Mouse (Mus musculus) midbrain, embryonic 16.5 days (tissue): ENCODE measurements around the gene Slc6a17. TPM values are rescaled to one million over a fixed set of nuclear protein-coding genes. Genes with fewer than 3 reads are reported as not detected.

Source experiments
- ATAC-seq: fragments of 200-750 bp; cut with Nextera tagmentation; 2 replicates; pipeline ENCODE4 v1.8.0; 2017; ENCODE audit warnings: moderate TSS enrichment
- H3K27ac ChIP-seq: fragments of 300-500 bp; sonication (generic); 2 replicates; pipeline ENCODE4 v1.5.1; 2014; ENCODE audit warnings: mild to moderate bottlenecking, low read length, mixed read lengths
- H3K27me3 ChIP-seq: fragments of 300-500 bp; sonication (generic); 2 replicates; pipeline ENCODE4 v1.6.1; 2014; ENCODE audit warnings: low read depth, low read length, mixed read lengths; ENCODE audit not compliant: control insufficient read depth, insufficient read depth
- H3K36me3 ChIP-seq: fragments of 300-500 bp; sonication (generic); 2 replicates; pipeline ENCODE4 v1.6.1; 2014; ENCODE audit warnings: mild to moderate bottlenecking, low read length, moderate library complexity, mixed read lengths; ENCODE audit not compliant: control insufficient read depth, insufficient read depth
- H3K4me1 ChIP-seq: fragments of 300-500 bp; sonication (generic); 2 replicates; pipeline ENCODE4 v1.6.1; 2014; ENCODE audit warnings: mild to moderate bottlenecking, low read length, mixed read lengths; ENCODE audit not compliant: control insufficient read depth, insufficient read depth
- H3K4me2 ChIP-seq: fragments of 300-500 bp; sonication (generic); 2 replicates; pipeline ENCODE4 v1.6.1; 2014; ENCODE audit warnings: mild to moderate bottlenecking, low read length, mixed read lengths
- H3K4me3 ChIP-seq: fragments of 300-500 bp; sonication (generic); 2 replicates; pipeline ENCODE4 v1.5.1; 2014; ENCODE audit warnings: low read depth, mild to moderate bottlenecking, low read length, moderate library complexity, mixed read lengths
- H3K9ac ChIP-seq: fragments of 300-500 bp; sonication (generic); 2 replicates; pipeline ENCODE4 v1.6.1; 2014; ENCODE audit warnings: low read depth, low read length, mixed read lengths
- H3K9me3 ChIP-seq: fragments of 300-500 bp; sonication (generic); replicated peaks from 2 replicates; pipeline ENCODE4 v1.6.1; 2014; ENCODE audit warnings: mild to moderate bottlenecking, low read length, mixed read lengths; ENCODE audit not compliant: control insufficient read depth, poor library complexity, severe bottlenecking
- WGBS: fragments of 180-500 bp; shearing (Covaris S2); extraction: QIAGEN DNeasy Blood & Tissue Kit; methylation state at CpG from one replicate; pipeline ENCODE4 v1.1.7; 2014; 5-methylcytosine and 5-hydroxymethylcytosine counted together
- polyA plus RNA-seq: library from polyadenylated mRNA; unstranded; fragments of >200 nt; fragmentation: Nextera tagmentation; extraction: Ambion mirVana; gene quantifications from 2 replicates; pipeline ENCODE4 v1.2.1, GENCODE M21; 2015

Gene Slc6a17
- polyA plus RNA-seq, 1 experiment from 2014 or later = 23.3 TPM

DNA sequence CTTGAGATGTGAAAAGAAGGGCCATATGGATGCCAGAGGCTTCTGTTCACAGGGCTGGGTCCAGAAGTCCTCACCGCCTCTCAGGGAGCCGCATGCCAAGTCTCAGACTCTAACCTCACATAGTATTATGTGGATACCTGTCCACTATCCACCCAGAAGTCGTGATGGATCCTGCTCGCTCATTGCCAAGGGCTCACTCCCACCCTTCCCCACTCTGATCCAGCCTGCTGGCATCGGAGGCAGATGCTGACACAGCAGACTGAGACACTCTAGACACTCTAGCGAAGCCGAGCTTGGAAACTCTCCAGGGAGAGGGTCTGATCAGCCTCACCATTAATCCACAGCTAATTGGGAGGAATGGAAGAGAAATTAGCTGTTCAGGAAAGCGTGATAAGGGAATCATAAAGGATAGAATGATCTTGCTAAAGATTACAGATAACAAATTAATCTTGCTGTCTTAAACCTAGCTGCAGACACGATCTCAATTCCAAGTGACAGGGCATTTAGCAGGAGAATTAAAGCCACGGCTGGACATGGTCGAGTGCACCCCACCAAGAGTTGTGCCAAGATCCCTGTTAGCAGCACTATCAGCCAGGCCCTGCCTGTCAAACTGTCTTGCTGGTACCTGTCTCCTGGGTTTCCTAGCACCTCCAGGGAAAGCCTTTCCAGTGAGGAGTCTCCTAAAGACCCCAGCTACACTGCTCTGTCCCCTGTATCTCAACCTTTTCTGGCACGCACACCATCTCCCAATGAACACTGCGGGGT, 21.6 kb downstream of the Slc6a17 start:
- WGBS = 52% methylated on average over 13 of the region's 13 CpGs
- H3K4me1 ChIP-seq = peaks cover 8% of the 10 kb centered on the region
- H3K9ac ChIP-seq = no peak overlapping the region
- H3K36me3 ChIP-seq = peaks cover 2% of the 10 kb centered on the region
- H3K9me3 ChIP-seq = no peaks in the 10 kb centered on the region
- no peaks in the 10 kb centered on the region for H3K27me3 ChIP-seq
- H3K4me2 ChIP-seq = no peak overlapping the region
- H3K27ac ChIP-seq = peak overlapping the region; percentile 5; the same call in 1 of the 2 replicates
- 0 out of 2 replicates have a peak, but pooled peaks have one; percentile 47 for ATAC-seq
- H3K4me3 ChIP-seq = no peak overlapping the region

DNA sequence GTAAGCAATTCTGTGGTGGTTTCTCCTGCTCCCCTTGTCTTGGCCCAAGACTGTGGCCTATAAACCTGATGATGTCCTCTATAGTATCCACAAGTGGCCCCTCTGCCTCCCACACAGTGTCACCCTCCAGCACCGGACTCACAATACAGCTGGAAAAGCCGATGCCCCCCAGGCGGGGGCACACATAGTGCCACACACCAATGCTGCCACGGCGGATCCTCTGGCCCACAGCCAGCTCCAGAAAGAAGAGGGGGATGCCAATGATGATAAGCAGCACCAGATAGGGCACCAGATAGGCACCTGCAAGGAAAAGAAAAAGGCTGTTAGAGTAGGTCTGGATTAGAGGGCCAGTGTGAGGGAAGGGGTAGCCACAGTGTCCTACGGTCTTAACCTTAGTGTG, 22.3 kb downstream of the Slc6a17 start:
- no peak for ATAC-seq
- H3K36me3 ChIP-seq = peaks cover 2% of the 10 kb centered on the region
- no peak overlapping the region for H3K4me3 ChIP-seq
- no peaks in the 10 kb centered on the region for H3K27me3 ChIP-seq
- no peak overlapping the region for H3K9ac ChIP-seq
- peaks cover 8% of the 10 kb centered on the region; the same call in 1 of the 2 replicates for H3K4me1 ChIP-seq
- no peaks in the 10 kb centered on the region for H3K9me3 ChIP-seq
- whole genome bisulfite sequencing = 86% methylated on average over 6 of the region's 6 CpGs
- no peak overlapping the region for H3K27ac ChIP-seq
- H3K4me2 ChIP-seq = no peak overlapping the region

DNA sequence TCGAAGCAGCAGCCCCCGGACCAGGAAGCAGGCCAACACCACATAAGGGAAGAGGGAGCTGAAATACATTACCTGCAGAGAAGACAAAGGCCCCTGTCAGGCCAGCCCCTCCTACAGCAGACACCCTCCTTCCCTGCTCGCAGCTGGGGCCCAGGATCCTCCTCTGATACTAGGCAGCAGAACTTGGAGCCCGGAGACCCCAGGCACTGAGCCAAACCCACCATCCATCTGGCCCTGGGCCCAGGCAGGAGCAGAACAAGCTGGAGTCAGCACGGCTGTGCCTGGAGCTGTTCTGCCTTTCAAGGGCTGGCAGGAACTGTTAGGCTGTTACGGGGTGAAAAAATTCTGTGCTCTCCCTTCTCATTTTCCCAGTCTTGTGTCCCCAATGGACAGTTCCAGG, 26.4 kb downstream of the Slc6a17 start:
- Histone ChIP-seq H3K4me1 (peaks cover 6% of the 10 kb centered on the region; the same call in 1 of the 2 replicates), H3K9ac (no peak overlapping the region), H3K36me3 (no peaks in the 10 kb centered on the region; the same call in 1 of the 2 replicates), H3K9me3 (no peaks in the 10 kb centered on the region), H3K27ac (peak overlapping the region; percentile 14; the same call in 1 of the 2 replicates), H3K4me3 (no peak overlapping the region), H3K4me2 (no peak overlapping the region), H3K27me3 (no peaks in the 10 kb centered on the region)
- 46% methylated on average over 6 of the region's 6 CpGs for WGBS
- ATAC-seq = peak; percentile 89

DNA sequence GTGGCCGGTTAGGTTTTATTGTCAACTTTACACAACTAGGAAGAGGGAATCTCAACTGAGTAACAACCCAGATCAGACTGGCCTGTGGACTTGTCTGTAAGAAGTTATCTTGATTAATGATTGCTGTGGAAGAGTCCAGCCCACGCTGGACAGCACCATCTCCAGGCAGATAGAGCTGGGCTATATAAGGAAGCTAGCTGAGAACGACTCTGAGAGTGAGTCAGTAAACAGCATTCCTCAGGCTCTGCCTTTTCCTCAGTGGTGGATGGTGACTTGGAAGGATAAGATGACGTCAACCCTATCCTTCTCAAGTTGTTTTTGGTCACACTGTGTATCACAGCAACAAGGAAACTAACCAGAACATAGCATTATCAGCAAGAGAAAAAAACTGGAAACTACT, 29.2 kb downstream of the Slc6a17 start:
- Histone ChIP-seq H3K4me1 (peaks cover 4% of the 10 kb centered on the region; the same call in 1 of the 2 replicates), H3K27me3 (no peaks in the 10 kb centered on the region), H3K4me2 (no peak overlapping the region), H3K36me3 (no peaks in the 10 kb centered on the region; the same call in 1 of the 2 replicates), H3K9ac (no peak overlapping the region), H3K9me3 (no peaks in the 10 kb centered on the region), H3K4me3 (no peak overlapping the region), H3K27ac (no peak overlapping the region)
- no peak for ATAC-seq
- WGBS = 75% methylated on average over 4 of the region's 4 CpGs

DNA sequence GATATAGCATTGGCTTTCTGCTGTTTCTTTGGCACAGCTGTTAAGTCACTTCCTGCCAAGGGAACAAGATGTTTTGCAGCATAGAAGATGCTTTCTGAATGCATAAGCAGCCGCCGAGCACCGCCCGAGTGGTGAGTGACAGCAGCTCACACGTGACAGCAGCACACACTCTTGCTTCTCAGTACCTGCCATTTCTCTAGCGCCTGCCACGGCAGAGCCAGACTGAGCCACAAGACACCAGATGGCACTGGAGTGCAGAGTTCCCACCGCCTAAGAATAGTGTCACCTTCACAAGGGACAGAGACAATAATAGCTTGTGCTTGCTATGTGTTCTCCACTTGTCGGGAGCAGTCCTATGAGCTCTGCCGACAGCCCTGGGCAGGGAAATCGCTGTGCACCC, 34.5 kb downstream of the Slc6a17 start:
- H3K4me3 ChIP-seq = no peak overlapping the region
- H3K4me1 ChIP-seq = peaks cover 8% of the 10 kb centered on the region; the same call in 1 of the 2 replicates
- ATAC-seq = peak; percentile 98
- no peak overlapping the region for H3K9ac ChIP-seq
- peak overlapping the region; percentile 46 for H3K27ac ChIP-seq
- no peaks in the 10 kb centered on the region for H3K36me3 ChIP-seq
- WGBS = 23% methylated on average over 11 of the region's 11 CpGs
- no peaks in the 10 kb centered on the region for H3K27me3 ChIP-seq
- no peaks in the 10 kb centered on the region for H3K9me3 ChIP-seq
- H3K4me2 ChIP-seq = no peak overlapping the region

DNA sequence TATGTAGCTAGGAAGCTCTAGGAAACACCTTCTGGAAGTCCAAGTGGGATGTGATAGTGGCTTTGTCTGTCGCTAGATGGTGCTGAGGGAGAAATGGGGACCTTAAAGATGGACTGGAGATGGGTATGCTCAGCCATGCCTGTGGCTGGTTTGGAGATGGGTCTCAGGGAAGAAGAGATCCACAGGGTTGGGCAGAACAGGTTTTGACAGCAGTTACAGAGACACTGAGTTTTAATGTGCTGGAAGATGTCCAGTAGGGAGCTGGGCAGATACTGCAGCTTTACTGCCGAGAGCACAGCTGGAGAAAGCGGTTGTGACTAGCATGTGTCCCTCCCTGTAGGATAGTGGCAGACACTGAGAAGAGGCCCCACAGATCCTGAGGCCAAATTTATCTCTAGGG, 37.2 kb downstream of the Slc6a17 start:
- Histone ChIP-seq H3K4me2 (no peak overlapping the region), H3K36me3 (no peaks in the 10 kb centered on the region), H3K4me1 (peaks cover 8% of the 10 kb centered on the region; the same call in 1 of the 2 replicates), H3K9me3 (no peaks in the 10 kb centered on the region), H3K4me3 (no peak overlapping the region), H3K27me3 (no peaks in the 10 kb centered on the region), H3K27ac (no peak overlapping the region), H3K9ac (no peak overlapping the region)
- 69% methylated on average over 3 of the region's 3 CpGs for WGBS
- no peak for ATAC-seq

DNA sequence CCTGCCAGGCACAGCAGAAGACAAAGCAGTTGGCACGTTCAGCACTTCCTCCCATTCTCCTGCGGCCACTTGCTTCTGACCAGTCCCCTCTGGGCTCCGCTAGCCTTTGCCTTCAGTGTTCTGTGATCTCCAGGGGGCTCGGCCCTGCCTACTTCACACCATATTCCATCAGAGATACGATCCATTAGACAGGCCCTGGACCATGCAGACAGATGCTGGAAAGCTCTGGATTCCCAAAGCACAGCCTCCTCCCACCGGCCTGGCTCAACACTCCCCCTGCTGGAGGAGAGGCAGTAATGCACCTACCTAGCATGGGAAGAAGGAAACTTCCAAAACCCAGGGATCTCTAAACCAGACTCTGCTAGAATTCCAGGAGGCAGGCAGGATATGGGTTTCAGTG, 45.6 kb downstream of the Slc6a17 start:
- 0 out of 2 replicates have a peak overlapping the region, but pooled peaks have one; percentile 35 for H3K27ac ChIP-seq
- peak; percentile 77 for ATAC-seq
- 36% methylated on average over 6 of the region's 6 CpGs for WGBS

DNA sequence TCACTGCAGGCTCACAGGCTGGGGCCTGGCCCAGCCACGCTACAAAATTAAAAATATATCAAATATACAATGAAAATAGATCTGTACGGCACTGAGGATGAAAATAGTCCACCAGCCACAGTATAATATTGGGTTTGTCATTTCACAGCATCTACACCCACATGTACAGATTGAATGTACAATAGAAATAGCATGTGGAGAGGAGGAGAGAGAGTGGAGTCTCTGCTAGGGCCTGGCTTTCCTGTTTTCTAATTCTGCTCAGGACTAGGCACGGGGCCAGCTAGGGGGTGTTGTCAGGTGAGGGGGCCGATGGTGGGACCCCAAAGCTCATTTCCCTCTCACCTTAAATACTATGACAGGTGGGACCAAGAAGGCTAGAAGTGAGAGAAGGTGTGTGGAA, 48.8 kb downstream of the Slc6a17 start:
- no peak for ATAC-seq
- no peak overlapping the region for H3K4me3 ChIP-seq

More for the DNA sequence above, 45.6 kb downstream of the Slc6a17 start:
- H3K4me1 ChIP-seq = 0 out of 2 replicates have a peak, but pooled peaks cover 4% of the 10 kb centered on the region
- peak overlapping the region; percentile 33; the same call in 1 of the 2 replicates for H3K4me2 ChIP-seq
- H3K27me3 ChIP-seq = no peaks in the 10 kb centered on the region
- no peak overlapping the region for H3K4me3 ChIP-seq
- no peak overlapping the region for H3K9ac ChIP-seq
- H3K9me3 ChIP-seq = no peaks in the 10 kb centered on the region
- H3K36me3 ChIP-seq = 0 out of 2 replicates have a peak, but pooled peaks cover 3% of the 10 kb centered on the region

DNA sequence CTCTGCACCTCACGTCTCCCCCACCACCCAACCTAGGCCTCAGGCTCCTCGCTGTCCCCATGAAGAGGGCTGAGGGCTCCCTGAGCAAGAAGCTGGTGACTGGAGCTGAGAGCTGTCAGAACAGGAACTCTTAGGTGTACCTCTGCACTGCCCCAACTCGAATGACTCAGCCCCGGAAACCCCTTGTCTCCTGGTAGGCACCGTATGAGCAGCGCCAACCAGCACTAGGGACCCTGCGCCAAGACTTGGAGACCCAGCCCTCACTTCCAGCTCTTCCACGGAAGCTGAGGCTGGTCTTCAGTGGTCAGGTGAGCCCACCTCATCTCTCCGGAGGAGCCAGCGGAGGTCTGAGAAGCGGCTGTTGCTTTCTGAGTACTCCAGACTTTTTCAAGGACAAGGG, 49.7 kb downstream of the Slc6a17 start:
- no peaks in the 10 kb centered on the region for H3K36me3 ChIP-seq
- peaks cover 2% of the 10 kb centered on the region; the same call in 1 of the 2 replicates for H3K27me3 ChIP-seq
- no peak overlapping the region for H3K4me2 ChIP-seq
- 89% methylated on average over 11 of the region's 11 CpGs for WGBS
- no peak overlapping the region for H3K9ac ChIP-seq
- no peak overlapping the region for H3K27ac ChIP-seq
- no peak for ATAC-seq
- H3K4me1 ChIP-seq = 0 out of 2 replicates have a peak, but pooled peaks cover 4% of the 10 kb centered on the region
- H3K9me3 ChIP-seq = no peaks in the 10 kb centered on the region
- H3K4me3 ChIP-seq = no peak overlapping the region

More for the DNA sequence above, 48.8 kb downstream of the Slc6a17 start:
- Histone ChIP-seq H3K36me3 (0 out of 2 replicates have a peak, but pooled peaks cover 2% of the 10 kb centered on the region), H3K27ac (no peak overlapping the region), H3K9ac (no peak overlapping the region), H3K4me2 (no peak overlapping the region), H3K4me1 (0 out of 2 replicates have a peak, but pooled peaks cover 4% of the 10 kb centered on the region), H3K27me3 (no peaks in the 10 kb centered on the region; the same call in 1 of the 2 replicates), H3K9me3 (no peaks in the 10 kb centered on the region)
- 78% methylated on average over 4 of the region's 4 CpGs for WGBS
